Mouse (Mus musculus) B cell, adult 67 days (primary cell): ENCODE measurements around the gene Zfp120. TPM values are rescaled to one million over a fixed set of nuclear protein-coding genes. Genes with fewer than 3 reads are reported as not detected.

Experiments used
- total RNA-seq, 2 experiments: library from RNA; stranded (reverse); gene quantifications; 4 replicates each; pipeline ENCODE4 v1.2.4; 2023

Gene Zfp120
- total RNA-seq = 10 to 100 TPM; 15.8 to 25.6 TPM

DNA sequence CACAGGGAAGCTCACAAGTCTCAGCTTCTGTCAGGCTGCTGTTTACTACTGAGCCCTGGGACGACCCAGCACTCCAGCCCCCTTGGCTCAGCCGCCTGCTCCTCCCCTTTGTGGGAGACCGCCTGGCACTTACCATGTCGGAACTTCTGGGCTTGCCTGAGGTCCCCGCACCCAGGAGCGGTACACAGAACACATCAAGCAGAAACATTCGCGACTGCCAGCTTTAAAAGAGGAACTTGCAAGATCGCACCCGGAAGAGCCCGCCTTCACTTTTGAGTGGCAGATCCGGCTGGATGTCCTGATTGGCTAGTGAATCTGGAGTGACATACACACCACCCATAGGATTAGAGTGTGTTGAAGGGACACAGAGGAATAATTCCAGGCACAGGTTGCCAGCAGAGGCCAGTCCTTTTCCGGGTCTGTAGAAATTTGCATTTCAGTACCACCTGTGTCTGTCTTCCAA, at the start of gene Zfp120:
Zfp120 (minus strand) TSS at position 274 of the 463 bp plus-strand sequence.

DNA sequence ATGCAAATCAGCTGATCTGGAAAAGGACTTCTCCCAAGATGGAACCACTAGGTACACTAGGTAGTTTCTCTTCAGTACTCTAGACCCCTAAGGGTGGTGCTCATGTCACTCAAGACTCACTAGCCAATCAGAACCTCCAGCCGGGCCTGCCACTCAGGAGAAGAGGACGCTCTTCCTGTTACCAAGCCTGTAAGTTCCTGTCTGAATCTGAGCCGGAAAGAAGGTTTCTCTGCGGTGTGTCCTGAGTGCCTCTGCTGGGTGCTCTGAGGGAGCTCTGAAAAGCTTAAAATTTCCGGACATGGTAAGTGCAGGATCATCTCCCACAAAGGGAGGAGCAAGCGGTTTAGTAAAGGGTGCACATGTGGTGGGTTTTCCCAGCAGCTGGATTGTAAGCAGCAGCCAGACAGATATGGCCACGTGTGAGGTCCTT, 45.1 kb upstream of the Zfp120 start, which contains the start of gene Gm14139:
Gm14139 (plus strand) TSS at position 186 of the 430 bp plus-strand sequence.

DNA sequence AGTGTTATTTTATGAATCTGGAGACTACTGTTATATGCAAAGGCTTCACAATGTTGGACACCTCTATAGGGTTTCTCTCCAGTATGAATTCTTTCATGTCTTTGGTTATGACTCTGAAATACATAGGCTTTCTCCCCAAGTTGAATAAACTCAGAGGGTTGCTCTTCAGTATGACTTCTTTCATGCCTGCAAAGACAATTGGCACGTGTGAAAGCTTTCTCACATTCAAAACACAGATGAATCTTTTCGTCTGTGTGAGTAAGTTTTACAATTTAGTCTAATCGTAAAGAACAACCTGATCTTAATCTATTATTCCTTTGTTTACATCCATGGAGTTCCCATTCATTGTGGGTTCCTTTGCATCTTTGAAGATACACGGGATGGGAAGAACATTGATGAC, 43.1 kb upstream of the Zfp120 start, which contains the start of gene Gm10770:
Gm10770 (minus strand) TSS at position 101 of the 400 bp plus-strand sequence.

Other genes with a start within 250 kb of the Zfp120 start
- gene Gm10770, start 43.0 kb upstream of the Zfp120 start, total RNA-seq = not detected
- gene Gm14139, start 45.0 kb upstream of the Zfp120 start, total RNA-seq = under 1 TPM; 0.59 to 0.73 TPM
- 1 to 10 TPM; 5.9 to 6.7 TPM for gene Zfp937, start 81.4 kb upstream of the Zfp120 start, total RNA-seq
- 10 to 100 TPM; 11.3 to 15.5 TPM for gene Gm21994, start 118.9 kb upstream of the Zfp120 start, total RNA-seq
- gene Gm14124, start 120.8 kb upstream of the Zfp120 start, total RNA-seq = under 1 TPM in 1 of 2 experiments, not detected in 1; 0.92 TPM
- gene Gm10130, start 187.0 kb upstream of the Zfp120 start, total RNA-seq = 1 to 10 TPM; 6.0 to 6.6 TPM
- 1 to 10 TPM; 4.8 to 8.4 TPM for gene 3300002I08Rik, start 226.1 kb upstream of the Zfp120 start, total RNA-seq